Mouse (Mus musculus): Measurements from ENCODE around the gene Gm6356.
"Not testable (repeated sequence)": the region's sequence is repeated elsewhere in the genome, so short reads cannot be mapped to it uniquely, and the experiment has no call there.

Gm6356 gene

GRCm38 (mm10) chr14:6973718-6974117 is at the start of gene Gm6356:
Gene Gm6356, minus strand, starts transcription at chr14:6973818.
- not testable (repeated sequence) for DNase-seq (ENCODE audit: low read depth)
